Mouse (Mus musculus) activated CD4-positive, CD25-positive, alpha-beta regulatory T cell, adult 4 months (primary cell): ENCODE measurements around the gene Tex2. TPM values are rescaled to one million over a fixed set of nuclear protein-coding genes. Genes with fewer than 3 reads are reported as not detected.

Experiments
- ATAC-seq: one replicate; pipeline ENCODE4 v1.8.0; 2017
- polyA plus RNA-seq, 2 experiments: library from polyadenylated mRNA; unstranded; fragments of 100-300 nt; shearing (Covaris generic); gene quantifications; one replicate each; pipeline ENCODE4 v1.2.1; 2017

Gene Tex2
- polyA plus RNA-seq, 2 experiments from 2014 or later, result 25.6 to 32.9 TPM

- ATAC-seq, result peak; percentile 80
Measured at GRCm38 (mm10) chr11:106542385-106542784, 70.8 kb downstream of the Tex2 start.

- no peak for ATAC-seq
Measured at GRCm38 (mm10) chr11:106540506-106541268, 72.5 kb downstream of the Tex2 start.

- ATAC-seq, result peak; percentile 90
Measured at GRCm38 (mm10) chr11:106536253-106536912, 76.8 kb downstream of the Tex2 start.

DNA sequence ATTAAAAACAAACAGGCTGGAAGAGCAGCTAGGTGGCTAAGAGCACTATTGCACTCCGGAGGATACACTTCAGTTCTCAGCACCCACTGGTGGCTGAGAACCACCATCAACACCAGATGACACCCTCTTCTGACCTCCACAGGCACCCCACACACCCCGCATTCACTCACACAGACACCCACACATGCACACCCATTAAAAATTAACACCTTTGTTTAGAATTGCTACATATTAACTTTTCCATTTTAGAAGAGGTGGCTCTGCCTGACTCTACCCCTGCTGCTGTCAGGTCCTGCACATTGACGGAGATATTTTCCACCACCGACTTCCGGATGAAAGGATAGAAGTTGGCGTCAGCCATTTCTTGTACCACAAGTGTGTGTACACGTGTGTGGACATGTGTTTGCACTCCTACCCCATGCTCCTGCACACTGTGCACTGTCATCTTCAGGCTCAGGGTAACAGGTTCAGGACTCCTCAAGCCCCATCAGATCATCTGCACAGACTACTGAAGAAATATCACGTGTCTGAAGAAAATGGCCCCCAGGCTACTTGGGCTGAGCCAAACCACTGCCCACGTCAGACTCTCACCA lies 77.5 kb downstream of the Tex2 start:
- no peak for ATAC-seq

DNA sequence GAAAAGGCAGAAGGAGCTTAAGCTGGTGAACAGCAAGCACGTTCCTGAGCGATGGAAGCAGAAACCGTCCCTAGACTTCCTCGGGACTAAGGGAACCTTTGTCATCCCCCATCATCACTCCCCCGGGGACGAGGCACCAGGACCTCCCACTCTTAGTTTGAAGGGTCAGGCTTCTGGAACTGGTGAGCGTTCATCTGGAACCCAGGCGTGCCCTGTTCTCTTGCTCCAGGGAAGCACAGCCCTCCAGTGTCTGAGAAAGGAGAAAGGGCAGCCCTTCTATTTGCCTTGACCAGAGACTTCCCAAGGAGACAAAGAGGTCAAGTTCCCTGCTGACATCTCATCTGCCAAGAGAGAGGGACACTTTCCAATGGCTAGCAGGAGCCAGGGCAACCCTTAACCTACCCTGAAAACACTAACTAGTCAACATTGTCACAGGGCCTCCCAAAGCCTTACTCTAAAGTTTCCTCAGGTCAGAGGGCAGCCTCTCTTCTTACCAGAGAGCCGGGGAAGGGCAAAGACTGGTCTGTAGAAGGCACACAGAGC lies 80.9 kb downstream of the Tex2 start:
- ATAC-seq, result no peak

GRCm38 (mm10) chr11:106529786-106530185 lies 83.4 kb downstream of the Tex2 start:
- ATAC-seq, result no peak

DNA sequence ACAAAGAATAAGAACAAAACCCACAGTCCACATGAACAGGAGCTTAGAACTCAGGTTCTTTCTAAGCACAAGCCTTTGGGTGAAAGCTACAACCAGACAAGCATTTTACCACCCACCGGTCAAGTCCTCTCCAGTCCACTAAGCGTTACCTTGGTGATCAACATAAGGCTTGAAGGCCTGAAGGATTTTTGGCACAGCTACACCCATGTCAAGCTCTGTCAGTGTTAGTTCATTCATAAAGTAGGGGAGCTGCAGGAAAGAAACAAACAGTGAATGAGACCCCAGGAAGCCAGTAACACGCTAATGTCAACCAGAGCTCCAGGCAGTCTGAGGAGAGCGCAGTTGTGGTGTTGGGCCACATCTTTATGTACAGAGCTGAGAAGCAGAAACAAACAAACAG lies 84.1 kb downstream of the Tex2 start:
- ATAC-seq, result no peak

DNA sequence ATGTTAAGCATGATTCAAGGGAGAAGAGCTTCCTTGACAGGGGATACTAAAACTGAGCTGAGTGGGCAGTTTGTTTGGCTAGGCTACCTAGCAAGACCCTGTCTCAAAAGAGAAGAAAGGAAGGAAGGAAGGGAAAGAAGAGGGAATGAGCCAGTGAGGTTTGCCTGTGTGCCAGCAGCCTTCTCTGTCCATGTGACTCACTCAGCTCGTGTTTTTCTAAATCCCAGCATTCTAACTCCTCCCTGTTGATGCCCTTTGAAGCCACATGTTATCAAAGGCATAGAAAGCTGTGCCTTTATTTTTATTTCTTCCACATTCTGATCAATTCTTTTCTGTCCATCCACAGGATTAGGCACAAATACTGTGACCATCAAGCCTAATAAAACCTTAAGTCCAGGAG lies 85.3 kb downstream of the Tex2 start:
- no peak for ATAC-seq

- no peak for ATAC-seq
Measured at GRCm38 (mm10) chr11:106527147-106527821, 85.9 kb downstream of the Tex2 start.

DNA sequence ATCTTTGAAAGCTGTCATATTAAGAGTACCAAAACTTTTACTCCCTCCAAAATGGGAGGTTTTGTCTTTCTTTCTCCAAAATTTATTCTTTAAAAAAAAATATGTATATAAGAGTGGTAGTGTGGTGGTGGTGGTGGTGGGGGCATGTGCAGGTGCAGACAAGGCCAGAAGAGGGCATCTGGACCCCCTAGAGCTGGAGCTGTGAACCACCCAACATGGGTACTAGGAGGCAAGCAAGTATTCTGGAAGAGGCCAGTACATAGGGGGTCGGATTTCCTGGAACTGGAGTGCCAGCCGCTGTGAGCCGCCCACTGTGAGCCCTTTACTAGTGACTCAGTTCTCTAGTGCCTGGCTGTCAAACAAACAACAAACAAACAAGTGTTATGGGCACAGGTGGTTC lies 90.7 kb downstream of the Tex2 start:
- no peak for ATAC-seq

- ATAC-seq, result no peak
Measured at GRCm38 (mm10) chr11:106521612-106522011, 91.6 kb downstream of the Tex2 start.

DNA sequence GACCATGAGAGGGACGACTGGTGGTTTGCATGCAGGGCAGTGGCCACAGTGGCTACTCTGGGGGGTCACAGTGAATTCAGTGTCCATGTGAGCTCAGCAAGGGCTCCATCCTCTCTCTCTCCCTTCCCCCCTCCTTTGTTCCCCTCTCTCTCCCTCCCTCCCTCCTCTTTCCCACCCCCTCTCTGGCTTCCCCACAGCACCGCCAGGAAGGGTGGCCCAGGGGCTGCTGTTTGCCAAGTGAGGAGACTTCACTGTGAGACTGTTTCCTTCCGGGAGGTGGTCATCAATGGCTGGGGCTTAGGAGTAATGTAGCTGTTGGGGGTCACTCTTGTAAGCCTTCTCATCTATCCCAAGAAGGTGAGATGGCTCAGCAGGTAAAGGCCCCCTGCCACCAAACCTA lies 92.8 kb downstream of the Tex2 start:
- ATAC-seq, result no peak

- no peak for ATAC-seq
Measured at GRCm38 (mm10) chr11:106519519-106519918, 93.7 kb downstream of the Tex2 start.

GRCm38 (mm10) chr11:106518391-106518790 lies 94.8 kb downstream of the Tex2 start:
- no peak for ATAC-seq

GRCm38 (mm10) chr11:106515079-106515745 lies 98.0 kb downstream of the Tex2 start:
- no peak for ATAC-seq

DNA sequence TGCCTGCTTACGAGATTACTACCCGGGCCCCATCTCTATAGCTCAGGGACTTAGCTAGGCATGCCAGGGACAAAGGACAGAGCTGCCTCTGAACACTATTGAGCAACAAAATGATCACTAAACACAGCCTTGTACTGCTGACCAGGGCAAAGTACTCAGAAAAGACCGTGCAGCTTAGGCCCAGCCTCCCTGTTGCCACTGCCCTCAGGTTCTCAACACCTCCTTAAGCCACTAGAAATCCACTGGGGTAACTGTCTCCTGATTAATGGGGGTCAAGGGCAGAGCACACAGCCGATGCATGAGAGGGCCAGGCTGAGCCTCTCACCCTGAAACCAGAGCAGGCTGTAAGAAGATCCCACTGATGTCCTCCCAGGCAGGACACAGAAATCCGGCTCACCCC lies 98.8 kb downstream of the Tex2 start:
- ATAC-seq, result no peak

DNA sequence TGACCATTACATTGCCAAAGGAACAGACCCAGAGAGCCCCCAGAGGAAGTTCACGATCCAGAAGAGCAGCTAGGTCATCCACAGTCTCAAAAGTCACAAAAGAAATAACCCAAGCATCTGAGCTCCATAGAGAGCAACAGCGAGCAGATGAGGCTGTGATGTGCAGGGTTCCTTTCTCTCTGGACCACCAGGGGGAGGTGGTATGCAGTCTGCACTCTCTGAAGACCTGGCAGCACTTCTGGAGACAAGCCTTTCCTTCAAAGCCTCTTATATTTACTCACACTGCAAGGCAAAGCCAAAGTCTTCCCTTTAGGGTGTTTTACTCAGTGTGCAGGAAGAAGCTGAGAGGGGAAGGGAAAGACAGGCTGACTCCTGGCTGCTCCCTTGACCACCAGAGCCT lies 100.1 kb downstream of the Tex2 start:
- ATAC-seq, result no peak

DNA sequence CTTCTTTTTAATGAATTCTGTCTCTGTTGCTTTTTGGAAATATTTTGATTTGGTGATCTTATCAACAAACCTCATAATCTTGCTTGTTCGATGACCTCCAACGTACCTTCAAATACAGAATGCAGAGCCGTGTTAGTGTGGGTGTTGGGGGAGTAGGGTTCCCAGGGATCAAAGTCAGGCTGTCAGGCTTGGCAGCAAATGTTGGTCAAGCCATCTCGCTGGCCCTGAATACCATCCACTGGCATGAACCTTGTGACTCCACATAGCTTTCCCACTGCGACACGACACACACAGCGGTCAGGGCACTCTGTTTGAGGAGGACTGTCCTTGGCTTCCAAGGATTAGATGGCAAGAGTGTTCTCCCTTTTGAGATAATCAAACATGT lies 101.2 kb downstream of the Tex2 start:
- ATAC-seq, result no peak

GRCm38 (mm10) chr11:106511236-106512005 lies 101.8 kb downstream of the Tex2 start:
- ATAC-seq, result no peak

DNA sequence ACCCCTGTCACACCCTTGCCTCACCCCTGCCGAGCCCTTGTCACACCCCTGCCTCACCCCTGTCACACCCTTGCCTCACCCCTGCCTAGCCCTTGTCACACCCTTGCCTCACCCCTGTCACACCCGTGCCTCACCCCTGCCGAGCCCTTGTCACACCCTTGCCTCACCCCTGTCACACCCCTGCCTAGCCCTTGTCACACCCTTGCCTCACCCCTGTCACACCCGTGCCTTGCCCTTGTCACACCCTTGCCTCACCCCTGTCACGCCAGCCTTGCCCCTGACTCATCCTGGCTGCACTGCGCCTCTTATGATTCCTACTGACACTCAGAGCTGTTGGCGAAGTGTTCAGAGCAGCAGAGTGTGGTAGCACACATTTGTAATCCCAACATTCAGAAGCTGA lies 105.6 kb downstream of the Tex2 start:
- no peak for ATAC-seq

DNA sequence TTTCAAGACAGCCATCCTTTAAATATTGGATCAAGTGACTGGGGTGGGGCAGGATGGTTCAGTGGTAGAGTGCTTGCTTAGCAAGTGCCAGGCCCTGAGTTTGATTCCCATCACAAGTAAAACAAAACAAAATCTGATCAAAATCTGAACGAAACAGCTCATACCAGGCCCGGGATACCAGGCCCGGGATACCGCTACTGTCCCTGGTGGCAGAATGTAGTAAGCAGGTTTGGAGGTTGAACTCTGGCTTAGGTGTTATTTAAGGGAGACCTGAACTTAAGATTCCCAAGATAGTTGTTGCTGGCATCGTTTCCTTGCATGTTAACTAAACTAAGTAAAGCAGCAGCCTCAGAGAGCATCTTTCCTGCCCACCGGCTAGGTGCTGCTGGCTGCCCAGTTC lies 107.0 kb downstream of the Tex2 start:
- ATAC-seq, result no peak

DNA sequence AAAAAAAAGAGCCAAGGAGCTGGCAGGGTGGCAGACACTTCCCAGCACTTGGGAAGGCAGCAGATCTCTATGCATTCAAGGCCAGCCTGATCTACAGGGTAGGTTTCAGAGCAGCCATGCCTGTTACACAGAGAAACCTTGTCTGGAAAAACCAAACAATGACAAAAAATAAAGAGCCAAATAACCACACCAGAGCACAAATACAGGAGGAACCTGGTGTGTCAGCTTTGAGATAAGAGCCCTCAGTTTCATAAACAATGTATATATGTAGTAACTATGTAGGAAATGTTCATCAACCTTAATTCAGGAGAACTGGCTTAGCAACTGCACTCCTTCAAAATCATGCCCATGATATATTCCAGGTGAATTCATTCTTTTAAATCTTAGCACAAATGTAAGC lies 109.1 kb downstream of the Tex2 start:
- no peak for ATAC-seq
